Mouse (Mus musculus) gastrocnemius, adult 2 months (tissue): ENCODE results near the gene 1110008P14Rik. TPM values are rescaled to one million over a fixed set of nuclear protein-coding genes. Genes with fewer than 3 reads are reported as not detected.

Experiments used
- DNase-seq: peaks from one replicate; pipeline ENCODE4 v3.0.0; 2022
- H3K27ac ChIP-seq: fragments of 200-600 bp; 2 replicates; pipeline ENCODE4 v1.8.1; 2022; ENCODE audit warnings: mild to moderate bottlenecking
- H3K4me3 ChIP-seq: fragments of 200-600 bp; 2 replicates; pipeline ENCODE4 v1.8.1; 2022; ENCODE audit warnings: mild to moderate bottlenecking, moderate library complexity
- CTCF ChIP-seq: fragments of 200-600 bp; IDR thresholded peaks from 2 replicates; pipeline ENCODE4 v1.8.1; 2022; ENCODE audit warnings: antibody characterized with exemption, mild to moderate bottlenecking, moderate library complexity
- intact Hi-C: fragments of 180-260 bp; cut with DNase I; formaldehyde crosslinking; loops from one replicate; pipeline ENCODE4 v1.15.1; 2025
- total RNA-seq, 2 experiments: library from RNA; stranded (reverse); gene quantifications; 2 replicates each; pipeline ENCODE4 v1.2.3; 2021

1110008P14Rik gene
- total RNA-seq, 2 experiments from 2014 or later = 34.3 to 43.2 TPM

- DNase-seq = no peak
- intact Hi-C loops = no loop called here
- Histone ChIP-seq H3K4me3 (no peak overlapping the region), H3K27ac (peak overlapping the region; percentile 85)
- TF ChIP-seq CTCF = no peak
Measured at GRCm38 (mm10) chr2:32343351-32343671, 38.4 kb downstream of the 1110008P14Rik start.

- intact Hi-C loops = no loop called here
- no peak for TF ChIP-seq CTCF
- no peak overlapping the region for H3K4me3 ChIP-seq
- peak overlapping the region; percentile 85 for H3K27ac ChIP-seq
- DNase-seq = peak; percentile 82
Measured at GRCm38 (mm10) chr2:32342539-32343350, 39.0 kb downstream of the 1110008P14Rik start.

- no peak for TF ChIP-seq CTCF
Measured at GRCm38 (mm10) chr2:32342039-32342438, 39.7 kb downstream of the 1110008P14Rik start.

DNA sequence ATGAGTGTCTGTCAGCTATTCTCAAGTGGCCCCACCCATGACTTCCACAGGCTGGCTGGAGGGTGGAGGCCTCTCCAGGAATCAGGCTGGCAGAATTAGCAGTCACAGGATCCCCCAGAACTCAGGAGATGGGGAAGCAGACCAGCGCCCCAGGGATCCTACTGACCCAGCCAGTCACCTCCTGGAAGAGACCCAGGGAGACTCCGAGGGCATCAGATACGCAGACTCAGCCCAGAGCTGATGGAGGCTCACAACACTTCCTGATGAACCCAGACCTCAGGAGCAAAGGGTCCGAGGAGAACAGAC, 40.2 kb downstream of the 1110008P14Rik start:
- intact Hi-C loops = no loop called here
- Histone ChIP-seq H3K4me3 (no peak overlapping the region), H3K27ac (peak overlapping the region; percentile 85)
- peak; percentile 46 for DNase-seq
- no peak for TF ChIP-seq CTCF

More at GRCm38 (mm10) chr2:32342039-32342438, 39.7 kb downstream of the 1110008P14Rik start:
- Histone ChIP-seq H3K27ac (peak overlapping the region; percentile 85), H3K4me3 (no peak overlapping the region)
- DNase-seq = peak; percentile 21
- intact Hi-C loops = no loop called here

- H3K27ac ChIP-seq = peak overlapping the region; percentile 85
- no peak overlapping the region for H3K4me3 ChIP-seq
- no peak for TF ChIP-seq CTCF
- no peak for DNase-seq
- intact Hi-C loops = no loop called here
Measured at GRCm38 (mm10) chr2:32340836-32341633, 40.7 kb downstream of the 1110008P14Rik start.

GRCm38 (mm10) chr2:32339912-32340642, 41.7 kb downstream of the 1110008P14Rik start:
- intact Hi-C loops = no loop called here
- no peak overlapping the region for H3K27ac ChIP-seq
- H3K4me3 ChIP-seq = no peak overlapping the region
- peak; percentile 29 for DNase-seq
- no peak for TF ChIP-seq CTCF

DNA sequence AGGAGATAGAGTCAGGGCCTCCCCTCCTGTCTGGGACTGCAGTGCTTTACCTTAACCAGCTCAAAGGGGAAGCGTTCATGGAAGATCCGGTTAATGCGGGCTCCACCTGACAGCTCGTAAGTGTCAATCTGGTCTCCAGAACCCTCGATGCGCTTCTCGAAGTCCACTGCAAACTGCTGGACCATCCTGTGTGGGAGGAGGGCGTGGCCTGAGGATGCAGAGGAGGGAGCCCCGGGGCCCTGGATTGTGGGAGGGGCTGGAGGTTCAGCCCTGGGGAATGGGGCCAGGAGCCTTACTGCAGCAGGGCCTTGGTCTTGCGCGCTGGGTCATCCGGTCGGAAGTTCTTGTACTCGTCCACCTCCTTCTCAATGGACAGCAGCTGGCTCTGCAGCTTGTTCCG, 45.9 kb downstream of the 1110008P14Rik start:
- intact Hi-C loops = no loop called here
- TF ChIP-seq CTCF = no peak
- Histone ChIP-seq H3K4me3 (no peak overlapping the region), H3K27ac (no peak overlapping the region)
- DNase-seq = peak; percentile 48

GRCm38 (mm10) chr2:32332159-32332558, 49.6 kb downstream of the 1110008P14Rik start:
- no peak overlapping the region for H3K27ac ChIP-seq
- intact Hi-C loops = no loop called here
- no peak for DNase-seq
- TF ChIP-seq CTCF = no peak
- no peak overlapping the region for H3K4me3 ChIP-seq

GRCm38 (mm10) chr2:32329531-32329930, 52.2 kb downstream of the 1110008P14Rik start:
- intact Hi-C loops = no loop called here
- DNase-seq = peak; percentile 25
- Histone ChIP-seq H3K27ac (peak overlapping the region; percentile 63), H3K4me3 (no peak overlapping the region)
- TF ChIP-seq CTCF = no peak

- peak; percentile 21 for DNase-seq
- intact Hi-C loops = no loop called here
- H3K4me3 ChIP-seq = no peak overlapping the region
- TF ChIP-seq CTCF = no peak
- peak overlapping the region; percentile 63 for H3K27ac ChIP-seq
Measured at GRCm38 (mm10) chr2:32328911-32329460, 52.8 kb downstream of the 1110008P14Rik start.

DNA sequence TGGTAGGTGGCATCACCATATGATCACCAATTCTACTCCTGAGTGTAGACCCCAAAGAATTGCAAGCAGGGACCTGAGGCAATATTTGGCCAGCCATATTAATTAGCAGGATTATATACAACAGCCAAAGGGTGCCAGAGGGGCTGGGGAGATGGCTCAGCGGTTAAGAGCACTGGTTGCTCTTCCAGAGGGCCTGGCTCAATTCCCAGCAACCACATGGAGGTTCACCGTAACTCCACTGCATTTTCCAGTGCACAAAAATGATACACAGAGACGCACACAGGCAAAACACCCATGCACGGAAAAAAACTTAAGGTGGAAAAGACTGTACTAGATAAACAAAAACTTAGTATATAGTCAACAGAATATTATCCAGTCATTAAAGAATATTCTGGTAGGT, 54.5 kb downstream of the 1110008P14Rik start:
- no peak overlapping the region for H3K27ac ChIP-seq
- no peak overlapping the region for H3K4me3 ChIP-seq
- no peak for TF ChIP-seq CTCF
- intact Hi-C loops = no loop called here
- peak; percentile 17 for DNase-seq

Other genes starting within 250 kb of the 1110008P14Rik start
- gene Prrc2b, start 230.9 kb downstream of the 1110008P14Rik start, total RNA-seq = 10 to 100 TPM; 76.4 to 86.9 TPM
- gene Pomt1, start 145.3 kb downstream of the 1110008P14Rik start, total RNA-seq = 10 to 100 TPM; 11.5 TPM
- 10 to 100 TPM in 1 of 2 experiments, 1 to 10 TPM in 1; 9.8 to 12.9 TPM for gene Uck1, start 121.8 kb downstream of the 1110008P14Rik start, total RNA-seq
- gene Golga2, start 94.6 kb downstream of the 1110008P14Rik start, total RNA-seq = 10 to 100 TPM; 56.0 to 62.9 TPM
- 100 to 1,000 TPM; 118 to 175 TPM for gene Swi5, start 93.9 kb downstream of the 1110008P14Rik start, total RNA-seq
- 10 to 100 TPM; 26.4 to 26.6 TPM for gene Ciz1, start 29.6 kb downstream of the 1110008P14Rik start, total RNA-seq
- gene Dnm1, start 28.6 kb downstream of the 1110008P14Rik start, total RNA-seq = 1 to 10 TPM; 3.7 to 8.2 TPM
- 1 to 10 TPM; 2.6 to 3.4 TPM for gene Lcn2, start 6.3 kb upstream of the 1110008P14Rik start, total RNA-seq
- 10 to 100 TPM; 34.7 to 51.1 TPM for gene Ptges2, start 14.0 kb upstream of the 1110008P14Rik start, total RNA-seq
- gene Naif1, start 68.5 kb upstream of the 1110008P14Rik start, total RNA-seq = 1 to 10 TPM; 2.2 to 2.3 TPM
- gene Slc25a25, start 69.5 kb upstream of the 1110008P14Rik start, total RNA-seq = 100 to 1,000 TPM in 1 of 2 experiments, 10 to 100 TPM in 1; 45.3 to 211 TPM
- 1 to 10 TPM; 1.8 to 3.1 TPM for gene Fam102a, start 153.4 kb upstream of the 1110008P14Rik start, total RNA-seq
- gene Dpm2, start 188.9 kb upstream of the 1110008P14Rik start, total RNA-seq = 10 to 100 TPM; 11.1 to 14.1 TPM
- gene Pip5kl1, start 192.9 kb upstream of the 1110008P14Rik start, total RNA-seq = not detected
- gene 9430097D07Rik, start 193.7 kb upstream of the 1110008P14Rik start, total RNA-seq = not detected
- 10 to 100 TPM in 1 of 2 experiments, 1 to 10 TPM in 1; 8.7 to 21.6 TPM for gene St6galnac4, start 205.2 kb upstream of the 1110008P14Rik start, total RNA-seq
- 10 to 100 TPM; 46.8 to 56.5 TPM for gene St6galnac6, start 217.8 kb upstream of the 1110008P14Rik start, total RNA-seq
- 1,000 to 10,000 TPM; 1,555 to 1,869 TPM for gene Ak1, start 239.8 kb upstream of the 1110008P14Rik start, total RNA-seq